Mouse (Mus musculus) G1E (cell line): ENCODE data around the gene Gdpd3. TPM values are rescaled to one million over a fixed set of nuclear protein-coding genes. Genes with fewer than 3 reads are reported as not detected.
"Not testable (repeated sequence)": the region's sequence is repeated elsewhere in the genome, so short reads cannot be mapped to it uniquely, and the experiment has no call there.

Experiments used
- ATAC-seq: 2 replicates; pipeline ENCODE4 v1.8.0; 2016; ENCODE audit warnings: mild to moderate bottlenecking; ENCODE audit not compliant: insufficient number of reproducible peaks, poor library complexity, low FRiP score, severe bottlenecking; ENCODE audit errors: extremely low read depth
- DNase-seq: peaks from one replicate; pipeline ENCODE4 v3.0.0; 2012; ENCODE audit warnings: low spot score
- H3K27me3 ChIP-seq: 2 replicates; pipeline ENCODE4 v1.6.1; 2012; ENCODE audit warnings: mild to moderate bottlenecking, low read length, inconsistent platforms; ENCODE audit not compliant: insufficient read depth
- H3K36me3 ChIP-seq: replicated peaks from 2 replicates; pipeline ENCODE3; 2012; ENCODE audit warnings: mild to moderate bottlenecking, inconsistent platforms
- H3K4me1 ChIP-seq: 2 replicates; pipeline ENCODE4 v1.6.1; 2012; ENCODE audit warnings: low read depth, low read length, inconsistent platforms, mixed read lengths; ENCODE audit not compliant: insufficient read depth
- H3K4me3 ChIP-seq: 2 replicates; pipeline ENCODE4 v1.5.1; 2012; ENCODE audit warnings: low read depth, mild to moderate bottlenecking, inconsistent platforms, low read length, moderate library complexity, mixed read lengths
- H3K9me3 ChIP-seq: replicated peaks from 2 replicates; pipeline ENCODE4 v1.6.1; 2012; ENCODE audit warnings: inconsistent platforms
- CTCF ChIP-seq: IDR thresholded peaks from 2 replicates; pipeline ENCODE4 v1.5.1; 2012; ENCODE audit warnings: low read depth, low read length, inconsistent platforms, mixed read lengths
- GATA1 ChIP-seq: IDR thresholded peaks from 2 replicates; pipeline ENCODE4 v1.6.1; 2012; ENCODE audit warnings: borderline replicate concordance, low read length, inconsistent platforms, mixed read lengths
- GATA2 ChIP-seq: IDR thresholded peaks from 2 replicates; pipeline ENCODE4 v1.6.1; 2012; ENCODE audit warnings: low read depth, low read length, inconsistent platforms, borderline replicate concordance
- POLR2AphosphoS5 ChIP-seq: IDR thresholded peaks from 2 replicates; pipeline ENCODE4 v1.6.1; 2012; ENCODE audit warnings: low read depth, low read length, inconsistent platforms; ENCODE audit not compliant: insufficient replicate concordance
- TAL1 ChIP-seq: conservative IDR thresholded peaks from 2 replicates; pipeline ENCODE4 v1.6.1; 2012; ENCODE audit warnings: low read depth, low read length, inconsistent platforms, mixed read lengths
- polyA plus RNA-seq: library from polyadenylated mRNA; stranded (reverse); fragments of >175 nt; gene quantifications from 2 replicates; pipeline ENCODE4 v1.2.3, GENCODE M21; 2012
- total RNA-seq, 2 experiments: library from RNA; stranded (forward) in 1 of 2; stranded (reverse) in 1 of 2; fragments of 200-1000 nt in 1 of 2; fragments of >200 nt in 1 of 2; fragmentation: Nextera tagmentation in 1 of 2; gene quantifications; 2 replicates each; pipeline ENCODE4 v1.2.3; 2014 to 2017

Gdpd3 gene
- total and polyA plus RNA-seq, 3 experiments: 6.1 to 29.9 (median 15.4) TPM

- peak within 1 kb of the TSS; percentile 76 for H3K4me3 ChIP-seq
- no peaks in the 10 kb centered on the region for H3K27me3 ChIP-seq
- H3K4me1 ChIP-seq: peaks cover 73% of the 10 kb centered on the region
- DNase-seq (peak; percentile 98), ATAC-seq (peak; percentile 92)
- H3K36me3 ChIP-seq: peaks cover 22% of the 10 kb centered on the region
- TF ChIP-seq CTCF: no peak
- no peak for TF ChIP-seq POLR2AphosphoS5
- no peak for TF ChIP-seq GATA1
- H3K9me3 ChIP-seq: no peaks in the 10 kb centered on the region
Observed at GRCm38 (mm10) chr7:126776598-126777057, 10.5 kb downstream of the Gdpd3 start, which contains the start of gene Ypel3. Ypel3 (plus strand) TSS chr7:126776955.

DNA sequence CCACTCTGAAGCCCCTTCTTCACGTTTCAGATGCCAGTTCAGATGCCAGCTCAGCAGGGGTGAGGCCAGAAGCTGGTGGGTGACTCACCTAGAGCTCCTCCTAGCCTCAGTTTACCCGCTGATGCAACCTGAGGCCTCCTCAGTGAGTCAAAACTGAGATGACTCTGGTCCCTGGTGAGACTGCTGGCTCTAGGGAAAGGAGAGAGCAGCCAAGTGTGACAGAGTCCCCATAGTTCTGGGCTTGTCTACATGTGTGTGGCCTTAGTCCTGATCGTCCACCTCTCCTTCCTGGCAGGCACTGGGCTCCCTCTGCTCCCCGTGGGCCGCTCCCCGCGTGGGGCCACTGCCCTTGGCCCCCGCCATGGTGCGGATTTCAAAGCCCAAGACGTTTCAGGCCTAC lies 11.3 kb downstream of the Gdpd3 start:
- peaks cover 30% of the 10 kb centered on the region for H3K36me3 ChIP-seq
- H3K4me1 ChIP-seq: peaks cover 75% of the 10 kb centered on the region
- DNase-seq (no peak), ATAC-seq (no peak)
- no peaks in the 10 kb centered on the region for H3K9me3 ChIP-seq
- TF ChIP-seq TAL1 (no peak), CTCF (no peak), POLR2AphosphoS5 (no peak), GATA1 (no peak), GATA2 (no peak)
- peak overlapping the region; percentile 76 for H3K4me3 ChIP-seq
- H3K27me3 ChIP-seq: no peaks in the 10 kb centered on the region

DNA sequence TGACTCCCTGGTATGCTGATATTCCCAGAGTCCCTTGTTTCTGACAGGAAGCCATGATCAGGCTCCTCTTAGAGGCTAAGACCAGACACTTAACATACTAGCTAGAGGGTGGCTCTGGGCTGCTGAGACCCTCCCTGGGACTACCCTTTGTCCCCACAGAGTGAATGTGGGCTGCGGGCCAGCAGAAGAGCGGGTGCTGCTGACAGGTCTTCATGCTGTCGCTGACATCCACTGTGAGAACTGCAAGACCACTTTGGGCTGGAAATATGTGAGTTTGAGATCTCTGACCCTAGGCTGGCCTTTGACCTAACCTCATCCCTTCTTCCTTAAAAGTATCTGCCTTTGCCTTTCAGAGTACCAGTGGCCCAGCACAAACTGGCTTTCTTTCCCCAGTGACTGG lies 12.0 kb downstream of the Gdpd3 start:
- TF ChIP-seq CTCF (no peak), POLR2AphosphoS5 (no peak), GATA1 (no peak), GATA2 (no peak), TAL1 (no peak)
- Histone ChIP-seq H3K9me3 (no peaks in the 10 kb centered on the region), H3K4me3 (no peak overlapping the region), H3K4me1 (peaks cover 81% of the 10 kb centered on the region), H3K36me3 (peaks cover 37% of the 10 kb centered on the region), H3K27me3 (no peaks in the 10 kb centered on the region)
- ATAC-seq (no peak), DNase-seq (no peak)

GRCm38 (mm10) chr7:126779101-126779500 lies 13.0 kb downstream of the Gdpd3 start:
- H3K4me3 ChIP-seq: not testable (repeated sequence)

DNA sequence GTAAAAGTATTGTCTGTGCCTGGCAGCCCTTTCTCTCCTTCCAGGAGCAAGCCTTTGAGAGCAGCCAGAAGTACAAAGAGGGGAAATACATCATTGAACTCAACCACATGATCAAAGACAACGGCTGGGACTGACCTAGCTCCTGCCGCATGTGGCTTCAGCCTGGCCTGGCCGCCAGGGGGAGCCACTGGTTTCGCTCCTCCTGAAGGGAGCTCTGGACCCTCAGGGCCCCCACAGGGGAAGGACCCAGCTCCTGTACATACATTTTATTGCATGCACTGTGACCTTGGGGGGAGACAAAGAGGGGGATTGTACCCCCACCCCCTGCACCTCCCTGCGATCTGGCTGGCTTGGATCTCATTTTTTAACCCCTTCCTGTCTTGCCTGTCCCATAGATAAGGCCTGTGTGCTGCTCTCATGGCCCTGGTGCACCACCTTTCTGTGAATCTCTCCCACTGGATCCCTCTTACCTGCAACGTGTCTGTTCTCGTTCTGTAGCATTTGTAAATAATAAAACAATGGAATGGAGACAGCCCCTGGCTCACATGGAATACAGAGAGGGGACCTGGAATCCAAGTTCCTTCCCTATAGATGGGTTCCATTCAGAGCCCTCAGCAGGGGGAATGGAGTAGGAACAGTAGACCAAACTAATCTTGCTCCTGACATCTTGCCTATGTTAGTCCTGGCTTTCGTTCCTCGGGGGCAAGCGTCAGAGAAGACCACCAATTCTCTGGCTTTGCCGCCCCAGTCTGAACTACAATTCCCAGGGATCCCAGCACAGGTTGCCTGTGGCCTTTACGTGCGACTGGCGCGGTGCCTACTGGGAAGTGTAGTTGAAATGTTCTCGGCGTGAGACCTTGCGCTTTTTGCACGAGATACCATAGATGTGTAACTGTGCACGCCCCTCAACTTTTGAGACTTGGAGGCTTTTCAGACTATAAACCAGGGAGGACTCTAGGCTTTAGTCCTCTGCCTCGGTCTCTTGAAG lies 14.1 kb downstream of the Gdpd3 start:
- TF ChIP-seq GATA1: no peak
- TF ChIP-seq CTCF: peak; percentile 91
- DNase-seq (peak; percentile 78), ATAC-seq (no peak)
- Histone ChIP-seq H3K27me3 (no peaks in the 10 kb centered on the region), H3K36me3 (peaks cover 57% of the 10 kb centered on the region), H3K4me1 (peaks cover 73% of the 10 kb centered on the region), H3K4me3 (no peak overlapping the region; the same call in 1 of the 2 replicates), H3K9me3 (no peaks in the 10 kb centered on the region)

More at GRCm38 (mm10) chr7:126779101-126779500, 13.0 kb downstream of the Gdpd3 start:
- DNase-seq, H3K9me3 ChIP-seq, H3K27me3 ChIP-seq, ATAC-seq: not testable (repeated sequence)
- Histone ChIP-seq H3K36me3 (peaks cover 45% of the 10 kb centered on the region), H3K4me1 (peaks cover 77% of the 10 kb centered on the region)

GRCm38 (mm10) chr7:126780971-126781635 lies 15.0 kb downstream of the Gdpd3 start, which contains the start of gene Tbx6:
Tbx6 (plus strand) TSS chr7:126781483.
- Histone ChIP-seq H3K9me3 (no peaks in the 10 kb centered on the region), H3K36me3 (peaks cover 65% of the 10 kb centered on the region), H3K4me1 (peaks cover 68% of the 10 kb centered on the region)

More at GRCm38 (mm10) chr7:126780971-126781635, 15.0 kb downstream of the Gdpd3 start, which contains the start of gene Tbx6:
- DNase-seq (no peak), ATAC-seq (no peak)
- no peak within 1 kb of the TSS for H3K4me3 ChIP-seq
- TF ChIP-seq TAL1: no peak
- H3K27me3 ChIP-seq: no peaks in the 10 kb centered on the region
